Mouse (Mus musculus) cortical plate, adult 2 months (tissue): ENCODE results near the gene Actr1b. TPM values are rescaled to one million over a fixed set of nuclear protein-coding genes. Genes with fewer than 3 reads are reported as not detected.

Experiments used
- H3K27ac ChIP-seq: fragments of 200-500 bp; 2 replicates; pipeline ENCODE4 v1.5.1; 2012; ENCODE audit warnings: low read length, control low read depth, inconsistent platforms; ENCODE audit not compliant: insufficient read depth
- H3K4me1 ChIP-seq: fragments of 200-500 bp; 2 replicates; pipeline ENCODE4 v1.6.1; 2011; ENCODE audit warnings: low read length; ENCODE audit not compliant: control insufficient read depth, insufficient read depth
- H3K4me3 ChIP-seq: fragments of 200-500 bp; 2 replicates; pipeline ENCODE4 v1.5.1; 2011; ENCODE audit warnings: mild to moderate bottlenecking, low read length, control low read depth; ENCODE audit not compliant: insufficient read depth
- CTCF ChIP-seq: fragments of 200-500 bp; IDR thresholded peaks from 2 replicates; pipeline ENCODE4 v1.5.1; 2011; ENCODE audit warnings: mild to moderate bottlenecking, control low read depth, low read length; ENCODE audit not compliant: insufficient read depth; ENCODE audit errors: extremely low read depth
- POLR2A ChIP-seq: fragments of 200-500 bp; IDR thresholded peaks from 2 replicates; pipeline ENCODE4 v1.6.1; 2011; ENCODE audit warnings: mild to moderate bottlenecking, low read length, control low read depth; ENCODE audit not compliant: insufficient read depth; ENCODE audit errors: extremely low read depth
- polyA plus RNA-seq: library from polyadenylated mRNA; depleted of rRNA; stranded (reverse); fragments of >200 nt; gene quantifications from 2 replicates; pipeline ENCODE4 v1.2.3, GENCODE M21; 2012; rRNA removed

Gene Actr1b
- polyA plus RNA-seq: 479 and 532 TPM in 2 replicates

GRCm38 (mm10) chr1:36714311-36714710 is at the start of gene Actr1b:
TSS of gene Actr1b (minus strand) at chr1:36714422.
- TF ChIP-seq POLR2A: no peak
- Histone ChIP-seq H3K4me1 (no peaks in the 10 kb centered on the region), H3K27ac (no peak within 1 kb of the TSS), H3K4me3 (no peak within 1 kb of the TSS)

- TF ChIP-seq POLR2A: no peak
- no peaks in the 10 kb centered on the region for H3K4me1 ChIP-seq
- H3K27ac ChIP-seq: no peak within 1 kb of the TSS
- H3K4me3 ChIP-seq: no peak within 1 kb of the TSS
Measured at GRCm38 (mm10) chr1:36761568-36761967, 47.3 kb upstream of the Actr1b start, which contains the start of gene Zap70. TSS of gene Zap70 (plus strand) at chr1:36761798.

GRCm38 (mm10) chr1:36761061-36761460 is 46.8 kb upstream of the Actr1b start:
- TF ChIP-seq POLR2A: no peak
- no peak for TF ChIP-seq CTCF
- Histone ChIP-seq H3K4me1 (no peaks in the 10 kb centered on the region), H3K27ac (no peak overlapping the region), H3K4me3 (no peak overlapping the region)

GRCm38 (mm10) chr1:36760401-36760800 is 46.2 kb upstream of the Actr1b start:
- TF ChIP-seq CTCF: no peak
- no peak for TF ChIP-seq POLR2A
- no peak overlapping the region for H3K27ac ChIP-seq

GRCm38 (mm10) chr1:36759076-36759475 is 44.9 kb upstream of the Actr1b start:
- TF ChIP-seq POLR2A: no peak
- no peak for TF ChIP-seq CTCF
- Histone ChIP-seq H3K4me1 (no peaks in the 10 kb centered on the region), H3K27ac (no peak overlapping the region), H3K4me3 (no peak overlapping the region)

More at GRCm38 (mm10) chr1:36760401-36760800, 46.2 kb upstream of the Actr1b start:
- Histone ChIP-seq H3K4me3 (no peak overlapping the region), H3K4me1 (no peaks in the 10 kb centered on the region)

GRCm38 (mm10) chr1:36758553-36758952 is 44.3 kb upstream of the Actr1b start:
- Histone ChIP-seq H3K4me3 (no peak overlapping the region), H3K4me1 (no peaks in the 10 kb centered on the region), H3K27ac (no peak overlapping the region)
- TF ChIP-seq CTCF (no peak), POLR2A (no peak)

- Histone ChIP-seq H3K4me1 (no peaks in the 10 kb centered on the region), H3K27ac (no peak overlapping the region), H3K4me3 (no peak overlapping the region)
- TF ChIP-seq POLR2A (no peak), CTCF (no peak)
Measured at GRCm38 (mm10) chr1:36753932-36754675, 39.9 kb upstream of the Actr1b start.

- H3K4me3 ChIP-seq: no peak overlapping the region
- H3K27ac ChIP-seq: no peak overlapping the region
- peaks cover 2% of the 10 kb centered on the region; the same call in 1 of the 2 replicates for H3K4me1 ChIP-seq
- TF ChIP-seq CTCF (0 out of 2 replicates have a peak, but pooled peaks have one; percentile 18), POLR2A (no peak)
Measured at GRCm38 (mm10) chr1:36746452-36746851, 32.2 kb upstream of the Actr1b start.

- Histone ChIP-seq H3K27ac (no peak overlapping the region), H3K4me1 (peaks cover 2% of the 10 kb centered on the region; the same call in 1 of the 2 replicates), H3K4me3 (no peak overlapping the region)
- TF ChIP-seq POLR2A (no peak), CTCF (no peak)
Measured at GRCm38 (mm10) chr1:36745661-36746060, 31.4 kb upstream of the Actr1b start.

GRCm38 (mm10) chr1:36744268-36744944 is 30.2 kb upstream of the Actr1b start:
- peaks cover 2% of the 10 kb centered on the region; the same call in 1 of the 2 replicates for H3K4me1 ChIP-seq
- TF ChIP-seq POLR2A: peak; percentile 62; the same call in 1 of the 2 replicates
- TF ChIP-seq CTCF: peak; percentile 83
- peak overlapping the region; percentile 20 for H3K4me3 ChIP-seq
- H3K27ac ChIP-seq: no peak overlapping the region; the same call in 1 of the 2 replicates
